Mouse (Mus musculus) limb, embryonic 14.5 days (tissue): ENCODE results near the gene Bcam. TPM values are rescaled to one million over a fixed set of nuclear protein-coding genes. Genes with fewer than 3 reads are reported as not detected.

Experiments
- ATAC-seq: fragments of 200-750 bp; cut with Nextera tagmentation; 2 replicates; pipeline ENCODE4 v1.8.0; 2017; ENCODE audit warnings: low read depth, moderate number of reproducible peaks, moderate TSS enrichment; ENCODE audit not compliant: low FRiP score
- DNase-seq: peaks from one replicate; pipeline ENCODE4 v3.0.0-alpha.2; 2015; ENCODE audit warnings: low spot score
- H3K27ac ChIP-seq: fragments of 300-500 bp; sonication (generic); replicated peaks from 2 replicates; pipeline ENCODE4 v1.5.1; 2014; ENCODE audit warnings: low read depth, mild to moderate bottlenecking, low read length, moderate library complexity, mixed read lengths
- H3K27me3 ChIP-seq: fragments of 300-500 bp; sonication (generic); 2 replicates; pipeline ENCODE4 v1.6.1; 2014; ENCODE audit warnings: low read length, mixed read lengths; ENCODE audit not compliant: control insufficient read depth, insufficient read depth
- H3K36me3 ChIP-seq: fragments of 300-500 bp; sonication (generic); 2 replicates; pipeline ENCODE4 v1.6.1; 2014; ENCODE audit warnings: mild to moderate bottlenecking, low read length, moderate library complexity, mixed read lengths; ENCODE audit not compliant: control insufficient read depth, insufficient read depth
- H3K4me1 ChIP-seq: fragments of 300-500 bp; sonication (generic); 2 replicates; pipeline ENCODE4 v1.6.1; 2014; ENCODE audit warnings: antibody characterized with exemption, low read length, mixed read lengths; ENCODE audit not compliant: control insufficient read depth, insufficient read depth
- H3K4me2 ChIP-seq: fragments of 300-500 bp; sonication (generic); replicated peaks from 2 replicates; pipeline ENCODE4 v1.6.1; 2014; ENCODE audit warnings: low read depth, mild to moderate bottlenecking, low read length, moderate library complexity; ENCODE audit not compliant: severe bottlenecking
- H3K4me3 ChIP-seq: fragments of 300-500 bp; sonication (generic); replicated peaks from 2 replicates; pipeline ENCODE4 v1.5.1; 2014; ENCODE audit warnings: low read length
- H3K9ac ChIP-seq: fragments of 300-500 bp; sonication (generic); 2 replicates; pipeline ENCODE4 v1.6.1; 2014; ENCODE audit warnings: mild to moderate bottlenecking, low read depth, low read length, moderate library complexity; ENCODE audit not compliant: severe bottlenecking
- H3K9me3 ChIP-seq: fragments of 300-500 bp; sonication (generic); 2 replicates; pipeline ENCODE4 v1.6.1; 2016; ENCODE audit warnings: low read length; ENCODE audit not compliant: control insufficient read depth
- POLR2A ChIP-seq: fragments of 200-500 bp; IDR thresholded peaks from 2 replicates; pipeline ENCODE4 v1.8.0; 2012; ENCODE audit warnings: inconsistent platforms, mild to moderate bottlenecking, moderate library complexity, borderline replicate concordance; ENCODE audit not compliant: insufficient read depth, insufficient read length; ENCODE audit errors: extremely low read depth
- WGBS: fragments of 180-500 bp; shearing (Covaris S2); extraction: QIAGEN DNeasy Blood & Tissue Kit; methylation state at CpG from one replicate; pipeline ENCODE4 v1.1.7; 2014; 5-methylcytosine and 5-hydroxymethylcytosine counted together
- polyA plus RNA-seq, 2 experiments: library from polyadenylated mRNA; depleted of rRNA in 1 of 2; stranded (reverse) in 1 of 2; unstranded in 1 of 2; fragments of >200 nt; fragmentation: Nextera tagmentation in 1 of 2; extraction: Ambion mirVana in 1 of 2; gene quantifications; 2 replicates each; pipeline versions ENCODE4 v1.2.1 to v1.2.3; 2012 to 2014

Bcam gene
- polyA plus RNA-seq, 2 experiments: 94.3 to 116 TPM

DNA sequence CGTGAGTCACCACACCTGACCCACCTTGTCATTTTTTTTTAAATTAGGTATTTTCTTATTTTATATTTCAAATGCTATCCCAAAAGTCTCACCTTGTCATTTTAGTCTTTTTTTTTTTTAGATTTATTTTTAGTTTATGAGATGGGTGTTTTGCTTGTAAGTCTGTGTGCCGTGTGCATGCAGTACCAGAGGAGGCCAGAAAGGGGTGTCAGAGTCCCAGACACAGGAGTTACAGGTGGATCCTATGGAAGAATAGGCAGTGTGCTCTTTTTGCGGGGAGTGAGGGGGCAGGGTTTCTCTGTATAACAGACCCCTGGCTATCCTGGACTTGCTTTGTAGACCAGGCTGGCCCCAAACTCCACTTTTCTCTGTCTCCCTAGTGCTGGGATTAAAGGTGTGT is 32.0 kb downstream of the Bcam start:
- TF ChIP-seq POLR2A: no peak
- no peak overlapping the region for H3K27ac ChIP-seq
- DNase-seq (no peak), ATAC-seq (no peak)
- peaks cover 4% of the 10 kb centered on the region; the same call in 1 of the 2 replicates for H3K4me1 ChIP-seq
- H3K36me3 ChIP-seq: peaks cover 39% of the 10 kb centered on the region
- 87% methylated on average over 3 of the region's 3 CpGs for WGBS
- H3K4me3 ChIP-seq: no peak overlapping the region
- no peaks in the 10 kb centered on the region for H3K9me3 ChIP-seq
- H3K4me2 ChIP-seq: no peak overlapping the region
- no peak overlapping the region for H3K9ac ChIP-seq
- no peaks in the 10 kb centered on the region for H3K27me3 ChIP-seq

DNA sequence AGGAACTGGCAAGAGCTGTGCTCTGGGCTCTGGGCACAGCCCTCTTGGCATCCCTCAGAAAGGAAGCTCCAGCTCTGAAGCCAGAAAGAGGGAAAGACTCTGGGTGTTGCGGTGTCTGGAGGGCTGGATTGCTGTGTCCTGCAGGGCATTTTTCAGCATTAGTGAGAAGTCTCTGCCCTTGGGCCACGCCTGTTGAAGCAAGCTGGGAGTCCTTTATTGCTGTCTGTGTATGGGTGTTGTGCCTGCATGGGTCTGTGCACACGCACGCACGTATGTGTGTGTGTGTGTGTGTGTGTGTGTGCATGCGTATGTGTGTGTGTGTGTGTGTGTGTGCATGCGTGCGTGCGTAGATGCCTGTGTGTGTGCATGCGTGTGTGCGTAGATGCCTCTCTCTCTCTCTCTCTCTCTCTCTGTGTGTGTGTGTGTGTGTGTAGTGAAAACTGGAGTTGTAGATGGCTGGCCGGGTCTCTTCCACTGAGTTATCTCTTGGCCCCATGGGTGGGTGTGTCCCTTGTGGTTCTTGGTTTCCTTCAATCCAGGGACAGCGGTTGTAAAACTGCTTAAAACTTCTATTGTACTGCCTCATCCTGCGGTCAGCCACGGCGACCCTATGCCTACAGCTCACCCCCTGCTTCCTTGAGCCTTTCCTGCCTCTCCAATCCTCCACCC is 34.3 kb downstream of the Bcam start:
- Histone ChIP-seq H3K9me3 (no peaks in the 10 kb centered on the region), H3K36me3 (peaks cover 50% of the 10 kb centered on the region), H3K27ac (no peak overlapping the region), H3K4me3 (no peak overlapping the region), H3K4me1 (no peaks in the 10 kb centered on the region), H3K27me3 (no peaks in the 10 kb centered on the region), H3K4me2 (no peak overlapping the region), H3K9ac (no peak overlapping the region)
- WGBS: 89% methylated on average over 15 of the region's 16 CpGs
- ATAC-seq (no peak), DNase-seq (no peak)
- TF ChIP-seq POLR2A: no peak

DNA sequence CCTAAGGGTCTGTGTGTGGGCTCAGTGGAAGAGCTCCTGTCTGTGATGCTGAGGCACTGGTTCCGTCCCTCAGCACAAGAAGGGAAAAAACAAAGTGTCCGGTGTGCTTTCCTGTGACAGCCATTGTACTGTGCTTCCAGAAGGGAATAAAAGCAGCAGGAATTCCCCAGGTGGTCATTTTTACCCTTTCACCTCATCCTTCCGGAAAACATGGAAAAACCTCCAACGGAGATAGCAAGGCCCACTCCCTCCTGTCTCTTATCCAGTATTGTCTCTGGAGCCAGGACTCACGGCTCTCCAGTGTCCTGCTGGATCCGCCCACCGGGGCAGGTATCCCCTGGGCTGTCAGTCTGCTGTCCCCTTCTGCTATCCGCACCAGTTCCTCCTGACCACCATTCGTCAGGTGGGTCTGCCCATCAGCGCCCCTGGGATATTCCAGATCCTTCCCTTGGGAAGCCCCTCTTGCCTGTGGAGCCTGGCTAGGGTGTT is 36.6 kb downstream of the Bcam start:
- no peak for TF ChIP-seq POLR2A
- no peaks in the 10 kb centered on the region for H3K27me3 ChIP-seq
- H3K4me3 ChIP-seq: no peak overlapping the region
- 87% methylated on average over 10 of the region's 10 CpGs for WGBS
- ATAC-seq: no peak
- H3K9me3 ChIP-seq: no peaks in the 10 kb centered on the region
- H3K27ac ChIP-seq: no peak overlapping the region
- H3K4me1 ChIP-seq: no peaks in the 10 kb centered on the region
- no peak overlapping the region for H3K4me2 ChIP-seq
- peaks cover 73% of the 10 kb centered on the region for H3K36me3 ChIP-seq
- DNase-seq: no peak
- H3K9ac ChIP-seq: no peak overlapping the region

DNA sequence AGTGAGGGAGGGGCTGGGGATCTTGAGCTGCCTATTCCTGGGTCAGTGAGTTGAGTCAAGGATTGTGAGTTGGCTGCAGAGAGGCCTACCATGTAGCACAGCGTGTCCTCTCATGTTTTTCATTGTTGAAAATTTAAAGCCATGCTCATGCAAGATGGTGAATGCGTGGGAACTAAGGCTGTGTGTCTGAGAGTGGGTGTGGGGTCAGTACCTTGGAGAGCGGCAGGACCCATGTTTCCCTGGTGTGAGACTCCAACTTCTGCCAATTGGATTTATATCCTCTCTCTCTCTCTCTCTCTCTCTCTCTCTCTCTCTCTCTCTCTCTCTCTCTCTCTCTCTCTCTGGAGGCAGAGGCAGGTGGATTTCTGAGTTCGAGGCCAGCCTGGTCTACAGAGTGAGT is 44.3 kb downstream of the Bcam start:
- H3K27ac ChIP-seq: no peak overlapping the region
- H3K27me3 ChIP-seq: no peaks in the 10 kb centered on the region
- H3K4me3 ChIP-seq: no peak overlapping the region
- H3K9me3 ChIP-seq: 0 out of 2 replicates have a peak, but pooled peaks cover under 1% of the 10 kb centered on the region
- H3K4me1 ChIP-seq: no peaks in the 10 kb centered on the region
- 82% methylated on average over 4 of the region's 4 CpGs for WGBS
- H3K9ac ChIP-seq: no peak overlapping the region
- no peak overlapping the region for H3K4me2 ChIP-seq
- no peak for TF ChIP-seq POLR2A
- DNase-seq (no peak), ATAC-seq (no peak)
- H3K36me3 ChIP-seq: peaks cover 88% of the 10 kb centered on the region

DNA sequence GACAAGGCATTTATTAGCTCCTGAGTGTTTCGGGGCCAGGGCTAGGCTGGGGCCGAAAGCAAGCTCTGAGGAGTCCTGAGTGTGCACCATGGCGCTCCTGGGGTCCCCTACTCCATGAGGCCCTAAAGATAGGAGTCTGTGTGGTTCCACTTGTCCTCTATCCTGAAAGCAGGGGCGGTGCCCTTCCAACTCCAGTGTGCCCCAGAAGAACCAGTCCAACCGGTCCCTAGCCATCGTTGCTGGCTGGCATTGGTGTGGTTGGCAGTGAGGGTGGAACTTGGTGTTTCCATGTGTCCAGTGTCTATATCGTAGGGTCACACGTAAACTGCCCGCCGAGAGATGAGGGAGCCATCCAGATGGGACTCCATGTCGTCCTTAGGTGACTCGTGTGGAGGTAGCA is 46.6 kb downstream of the Bcam start:
- Histone ChIP-seq H3K27me3 (no peaks in the 10 kb centered on the region), H3K27ac (no peak overlapping the region), H3K4me3 (no peak overlapping the region), H3K4me1 (no peaks in the 10 kb centered on the region), H3K4me2 (no peak overlapping the region), H3K9me3 (peaks cover 11% of the 10 kb centered on the region), H3K9ac (no peak overlapping the region), H3K36me3 (peaks cover 80% of the 10 kb centered on the region)
- no peak for ATAC-seq
- 96% methylated on average over 12 of the region's 12 CpGs for WGBS
- DNase-seq: no peak
- no peak for TF ChIP-seq POLR2A
